Mouse (Mus musculus): ENCODE results near the gene Tnf.

Tnf gene

DNA sequence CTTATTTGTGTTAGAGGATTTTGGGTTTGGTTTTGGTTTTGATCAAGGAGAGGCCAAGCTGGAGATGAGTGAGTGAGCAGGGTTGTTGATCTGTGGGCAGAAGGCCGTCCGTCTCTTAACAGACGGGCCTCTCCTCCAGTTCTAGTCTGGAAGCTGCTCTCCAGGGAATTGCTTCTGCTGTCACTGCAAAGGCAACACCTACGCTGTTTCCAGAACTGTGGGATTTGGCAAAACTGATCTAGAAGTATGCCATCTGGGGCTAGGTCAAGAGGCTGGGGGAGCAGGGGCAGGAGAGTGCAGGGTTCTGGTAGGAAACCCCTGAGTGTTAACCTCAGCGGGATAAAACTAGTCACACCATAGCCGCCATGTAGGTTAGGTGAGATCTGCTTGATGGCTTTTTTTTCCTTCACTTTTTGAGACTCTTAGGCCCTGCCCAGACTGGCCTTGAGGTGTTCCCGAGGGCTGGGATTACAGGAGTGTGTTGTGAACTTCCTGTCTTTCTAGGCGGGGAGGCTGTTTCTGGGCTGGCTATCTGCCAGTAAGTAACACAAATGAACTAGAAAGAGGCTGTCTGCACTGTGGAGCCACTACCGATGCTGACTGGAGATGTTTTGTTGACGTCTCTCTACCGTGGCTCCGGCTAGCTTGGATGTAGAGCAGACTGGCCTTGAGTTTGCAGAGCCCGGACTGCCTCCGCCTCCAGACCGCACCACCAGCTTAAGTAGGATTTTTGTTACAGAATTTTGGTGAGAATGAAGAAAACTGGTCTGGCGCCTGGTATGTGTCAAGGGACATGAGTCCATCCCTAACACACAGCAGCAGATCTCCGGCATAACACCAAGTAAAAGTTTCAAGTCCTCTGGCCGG is 31.5 kb upstream of the Tnf start, which contains the start of gene Atp6v1g2:
Atp6v1g2 (plus strand) TSS at position 547 of the 867 bp plus-strand sequence.
- peak; percentile 37 to 50 for DNase-seq

DNA sequence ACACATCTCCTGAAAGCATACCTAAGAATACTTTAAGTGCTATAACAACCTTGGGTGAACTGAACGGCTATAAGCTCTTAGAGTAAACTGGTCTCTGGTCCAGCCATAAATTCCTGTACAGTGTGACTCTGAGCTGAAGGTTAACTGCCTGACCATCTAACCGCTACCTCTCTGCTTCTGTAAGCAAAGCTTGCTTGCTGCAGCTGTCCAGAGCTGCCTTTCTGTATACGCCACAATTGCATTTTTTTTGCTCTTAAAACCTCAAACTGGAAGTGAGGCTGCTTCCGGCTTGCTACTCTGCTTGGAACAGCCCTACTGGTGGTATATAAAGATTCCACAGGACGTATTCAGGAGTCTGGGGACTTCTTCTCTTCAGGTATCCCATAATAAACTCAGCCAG is 30.9 kb upstream of the Tnf start:
- DNase-seq, result no peak

DNA sequence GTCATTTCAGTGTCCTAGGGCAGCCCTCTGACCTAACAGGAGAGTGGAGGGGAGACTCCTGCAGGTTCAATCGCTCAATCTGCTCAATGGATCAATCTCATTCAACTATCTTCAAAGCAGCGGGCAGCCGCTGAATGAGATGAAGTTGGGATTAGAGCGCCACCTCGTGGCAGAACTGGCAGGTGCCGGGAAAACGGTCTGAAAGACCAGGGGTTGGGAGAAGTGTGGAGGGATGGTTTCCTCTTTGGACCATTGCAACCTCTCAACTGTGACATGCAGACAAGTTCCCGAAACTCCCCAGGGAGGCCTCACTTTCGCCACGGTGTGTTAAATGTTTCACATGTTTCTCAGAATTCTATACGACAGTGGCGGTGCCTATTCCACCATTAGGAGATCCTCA is 30.2 kb upstream of the Tnf start:
- DNase-seq, result peak; percentile 81 to 84

DNA sequence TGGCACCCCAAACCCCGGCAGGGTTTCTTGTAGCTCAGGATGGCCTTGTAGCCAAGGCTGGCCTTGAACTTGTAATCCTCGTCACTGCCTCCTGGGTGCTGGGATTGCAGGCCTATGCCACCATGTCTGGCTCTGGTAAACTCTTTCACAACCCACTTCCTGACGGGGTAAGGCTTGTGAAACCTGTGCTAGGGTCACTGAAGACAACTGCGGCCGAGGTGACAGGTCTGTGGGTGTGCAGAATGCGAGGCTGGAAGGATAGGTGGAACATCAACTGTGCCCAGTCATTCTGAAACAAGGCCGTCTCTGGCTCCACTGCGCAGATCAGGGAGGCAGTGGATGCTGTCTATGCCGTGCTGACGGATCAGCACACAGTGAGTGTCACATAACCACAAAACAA is 29.2 kb upstream of the Tnf start:
- DNase-seq, result no peak

- no peak for DNase-seq
Observed at GRCm38 (mm10) chr17:35226561-35227046, 24.8 kb upstream of the Tnf start.

DNA sequence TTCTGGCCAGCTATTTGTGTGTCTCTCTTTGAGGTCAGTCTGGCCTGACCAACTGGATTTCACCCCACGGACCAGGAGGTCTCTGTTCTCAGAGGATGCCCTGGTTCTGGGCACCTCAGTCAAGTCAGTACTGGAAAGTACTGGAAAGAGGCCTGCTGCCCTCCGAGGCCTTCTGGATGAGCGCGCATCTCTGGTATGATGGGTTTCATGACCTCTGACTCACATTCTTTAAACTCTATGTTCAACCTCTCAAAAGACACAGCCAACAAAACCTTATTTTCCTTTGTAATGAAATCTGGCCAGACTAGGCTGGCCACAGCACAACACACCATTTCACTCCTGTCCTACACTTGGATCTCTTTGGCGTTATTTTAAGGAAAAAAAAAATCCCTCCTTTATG is 23.6 kb upstream of the Tnf start:
- no peak for DNase-seq

- DNase-seq, result no peak
Observed at GRCm38 (mm10) chr17:35224641-35225040, 22.8 kb upstream of the Tnf start.

DNA sequence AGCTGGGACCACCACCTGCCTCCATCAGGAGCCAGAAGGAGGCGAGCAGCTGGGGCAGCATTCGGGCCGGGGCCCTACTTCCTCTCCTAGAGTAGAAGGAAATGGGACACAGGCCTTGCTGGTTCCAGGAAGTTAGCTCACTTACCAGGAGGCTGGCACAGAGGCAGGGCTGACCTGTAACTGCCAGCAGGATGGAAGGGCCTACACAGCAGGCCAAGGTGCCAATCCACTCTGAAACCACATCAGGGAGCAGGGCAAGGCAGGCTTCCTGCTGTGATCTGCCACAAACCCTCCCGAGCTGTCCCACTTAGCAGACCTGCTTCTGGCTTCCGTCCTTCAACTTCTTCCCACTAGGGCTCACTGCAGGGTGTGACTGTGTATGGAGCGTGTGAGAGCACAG is 20.5 kb upstream of the Tnf start:
- DNase-seq, result no peak

- no peak for DNase-seq
Observed at GRCm38 (mm10) chr17:35220156-35220952, 18.5 kb upstream of the Tnf start, which contains the start of gene Gm16181. Gene Gm16181, plus strand, starts transcription at chr17:35220834.

GRCm38 (mm10) chr17:35219601-35220041 is 17.8 kb upstream of the Tnf start:
- DNase-seq, result no peak

DNA sequence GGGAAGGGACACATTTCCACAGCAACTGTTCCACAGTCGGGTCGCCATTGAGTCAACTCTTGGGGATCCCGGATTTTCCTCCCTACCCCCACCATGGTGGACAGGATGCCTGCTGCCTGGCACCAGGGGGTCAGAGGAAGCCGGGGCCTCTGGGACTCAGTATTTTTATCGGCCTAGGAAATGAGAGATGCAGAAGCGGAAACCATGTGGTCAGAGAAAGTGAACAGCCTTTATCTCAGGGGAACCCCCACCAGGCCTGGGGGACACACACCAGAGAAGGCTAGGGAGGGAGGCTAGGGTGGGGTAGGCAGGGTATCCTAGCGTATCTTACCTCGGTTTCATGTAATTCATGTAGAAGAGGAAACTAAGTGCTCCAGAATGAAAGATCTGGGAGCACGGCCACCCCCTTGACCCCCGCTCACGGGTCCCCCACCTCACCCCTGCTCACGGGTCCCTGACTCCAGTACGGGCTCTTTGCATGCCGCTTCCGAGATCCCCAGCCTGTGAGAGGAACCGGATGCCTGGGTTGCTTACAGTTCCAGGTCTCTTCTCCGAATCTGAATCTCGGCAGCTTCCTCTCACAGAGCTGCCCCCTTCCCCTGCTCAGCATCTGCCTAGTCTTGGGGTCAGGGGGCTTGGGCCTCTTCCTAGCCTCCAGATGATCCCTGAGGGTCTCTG is 16.8 kb upstream of the Tnf start:
- DNase-seq, result no peak

GRCm38 (mm10) chr17:35213071-35213470 is 11.3 kb upstream of the Tnf start:
- no peak for DNase-seq

GRCm38 (mm10) chr17:35210593-35210992 is 8.8 kb upstream of the Tnf start:
- DNase-seq, result no peak

- DNase-seq, result no peak
Observed at GRCm38 (mm10) chr17:35209785-35210535, 8.2 kb upstream of the Tnf start.

DNA sequence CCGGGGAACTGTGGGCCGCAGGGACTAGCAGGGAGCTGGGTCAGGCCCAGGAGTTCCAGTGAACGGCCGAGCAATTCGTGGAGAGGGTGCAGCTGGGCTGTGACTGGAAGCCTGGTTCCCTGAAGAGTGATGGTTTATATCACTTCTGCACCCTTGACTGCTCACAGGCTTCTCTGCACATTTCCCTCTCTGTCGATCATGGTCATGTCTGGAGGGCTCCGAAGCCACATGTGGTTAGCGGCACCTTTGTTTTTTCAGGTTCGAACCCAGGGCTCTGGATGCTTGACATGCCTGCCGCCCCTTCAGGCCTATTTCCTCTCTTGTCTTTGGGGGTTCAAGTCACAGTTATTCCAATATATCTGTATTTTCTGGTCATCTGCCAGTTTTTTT is 3.6 kb upstream of the Tnf start:
- no peak for DNase-seq

DNA sequence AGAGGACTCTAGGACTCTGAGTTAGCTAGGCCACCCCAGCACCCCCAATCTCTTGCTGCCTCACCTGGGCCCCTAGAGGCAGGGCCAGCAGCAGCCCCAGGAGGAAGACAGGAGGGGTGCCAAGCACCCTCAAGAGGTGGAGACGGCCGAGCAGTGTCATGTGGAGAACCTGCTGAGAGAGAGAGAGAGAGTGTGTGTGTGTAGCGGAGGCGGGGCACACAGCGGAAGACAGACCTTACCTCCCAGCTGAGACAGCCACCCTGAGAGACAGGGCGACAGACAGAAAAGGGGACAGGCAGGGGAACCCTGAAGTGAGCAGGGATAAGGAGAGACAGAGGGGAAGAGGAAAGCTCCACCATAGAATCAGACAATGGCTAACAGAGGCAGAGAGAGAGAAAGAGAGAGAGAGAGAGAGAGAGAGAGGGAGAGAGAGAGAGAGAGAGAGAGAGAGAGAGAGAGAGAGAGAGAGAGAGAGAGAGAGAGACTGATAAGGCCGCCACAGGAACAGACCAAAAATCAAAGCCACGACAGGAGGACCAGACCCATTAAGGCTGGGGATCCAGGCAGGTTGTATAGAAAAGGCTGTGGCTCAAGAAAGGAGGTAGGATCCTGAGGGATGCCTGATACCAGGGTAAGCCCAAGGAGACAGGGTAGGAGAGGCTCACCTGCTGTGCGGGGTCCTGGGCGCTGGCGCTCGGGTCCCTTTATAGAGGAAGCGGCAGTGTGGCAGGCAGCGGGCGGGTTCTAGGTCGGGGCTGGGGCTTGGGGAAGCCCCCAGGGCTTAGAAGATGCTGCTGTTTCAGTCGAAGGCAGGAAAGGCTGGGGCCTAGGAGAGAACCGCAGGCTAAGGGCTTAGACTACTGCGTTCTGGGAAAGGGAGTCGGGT is 2.9 kb upstream of the Tnf start, which contains the start of gene Lta:
Lta (minus strand) TSS at position 858 of the 886 bp plus-strand sequence.
- DNase-seq, result peak in 1 of 2 experiments; percentile 39

DNA sequence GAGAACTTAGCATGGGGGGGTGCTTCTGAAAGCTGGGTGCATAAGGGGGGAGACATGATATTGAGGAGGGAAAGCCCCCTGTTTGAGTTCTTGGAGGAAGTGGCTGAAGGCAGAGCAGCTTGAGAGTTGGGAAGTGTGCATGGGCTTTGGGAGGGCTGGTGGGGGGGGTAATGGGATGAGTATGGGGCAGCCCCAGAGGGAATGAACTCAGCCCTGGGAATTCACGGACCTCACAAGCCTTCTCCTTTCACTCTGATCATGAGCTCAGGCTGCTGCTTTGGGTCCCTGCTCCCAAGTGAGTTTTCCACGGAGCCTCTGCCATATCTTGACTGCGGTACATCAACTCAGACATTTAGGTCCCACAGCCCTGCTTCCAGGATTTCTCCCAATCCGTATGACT is 635 bp upstream of the Tnf start:
- no peak for DNase-seq

DNA sequence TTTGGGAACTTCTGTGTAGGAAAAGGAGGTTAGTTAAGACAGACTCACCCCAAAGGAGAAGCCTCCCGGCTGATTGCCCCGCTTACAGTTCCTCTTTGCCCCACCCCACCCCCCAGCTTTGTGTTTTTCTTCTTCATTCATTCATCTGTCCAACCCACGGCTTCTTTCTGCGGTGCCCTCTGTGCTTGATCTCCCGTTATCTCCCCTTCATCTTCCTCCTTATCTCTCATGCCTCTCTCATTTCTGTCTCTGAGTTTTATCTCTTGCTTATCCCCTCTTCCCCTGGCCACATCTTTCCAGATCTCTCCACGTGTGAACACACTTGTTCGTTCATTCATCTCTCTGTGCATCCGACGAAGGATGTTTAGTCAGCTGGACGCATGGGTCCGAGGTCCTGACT is 679 bp downstream of the Tnf start:
- DNase-seq, result no peak

DNA sequence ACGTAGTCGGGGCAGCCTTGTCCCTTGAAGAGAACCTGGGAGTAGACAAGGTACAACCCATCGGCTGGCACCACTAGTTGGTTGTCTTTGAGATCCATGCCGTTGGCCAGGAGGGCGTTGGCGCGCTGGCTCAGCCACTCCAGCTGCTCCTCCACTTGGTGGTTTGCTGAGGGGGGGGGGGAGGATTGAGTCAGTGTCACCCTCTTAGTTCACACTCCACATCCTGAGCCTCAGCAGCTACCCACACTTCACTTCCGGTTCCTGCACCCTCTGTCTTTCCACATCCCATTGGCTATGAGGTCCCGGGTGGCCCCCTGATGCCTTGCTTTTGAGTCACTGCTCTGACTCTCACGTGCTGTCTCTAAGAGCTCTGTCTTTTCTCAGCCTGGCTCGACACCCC is 1.4 kb downstream of the Tnf start:
- DNase-seq, result peak; percentile 54 to 61

DNA sequence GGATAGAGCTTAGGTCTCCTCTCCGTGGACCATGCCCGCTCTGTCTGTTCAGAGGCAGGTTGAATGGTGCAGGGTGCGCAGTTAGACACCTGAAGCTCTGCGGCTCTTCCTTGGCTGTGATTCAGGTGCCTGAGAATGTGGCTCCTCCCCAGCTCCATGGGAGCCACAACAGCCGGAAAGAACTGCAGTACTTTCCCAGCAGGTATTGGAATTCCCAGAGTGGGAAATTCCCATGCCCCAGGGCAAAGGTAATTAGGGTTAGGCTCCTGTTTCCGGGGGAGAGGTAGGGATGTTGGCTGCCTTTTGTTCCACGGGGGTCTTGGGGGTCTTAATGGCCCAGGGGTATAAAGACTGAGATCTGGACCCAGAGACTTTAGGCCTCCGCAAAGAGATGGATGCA is 2.9 kb downstream of the Tnf start:
- DNase-seq, result no peak

GRCm38 (mm10) chr17:35198029-35198428 is 3.8 kb downstream of the Tnf start:
- DNase-seq, result no peak
